Comparison of ENCODE assay signal across 16 mouse cellular contexts in genomic region chr19:43772311-43772710, GRCm38 (mm10). TPM values are rescaled to one million over a fixed set of nuclear protein-coding genes. Genes with fewer than 3 reads are reported as not detected.
"Had no signal": no experiment of that assay in that cellular context is flagged by ENCODE, and none has a peak within 500 bp of the region (broad histone marks: within the 10 kb centered on the region; RNA-seq: fewer than 3 reads in every experiment).

No protein-coding gene starts in this region.

- DNase-seq: retina, postnatal 1 day; right cerebral cortex, adult 18-20 months; right cerebral cortex, postnatal 14 days; right cerebral cortex, postnatal 25 days; right cerebral cortex, postnatal 4 days; spleen, adult 18-20 months; thymus, adult 18-20 months; thymus, adult 2 months; thymus, postnatal 14 days; thymus, postnatal 25 days; thymus, postnatal 36 days; thymus, postnatal 4 days had no signal

- H3K4me2 ChIP-seq: neural tube, embryonic 15.5 days; stomach, embryonic 15.5 days had no signal

- H3K4me3 ChIP-seq: neural tube, embryonic 15.5 days; stomach, embryonic 15.5 days had no signal

- H3K9ac ChIP-seq: neural tube, embryonic 15.5 days; stomach, embryonic 15.5 days had no signal

- H3K27me3 ChIP-seq: neural tube, embryonic 15.5 days; stomach, embryonic 15.5 days had no signal

- H3K27ac ChIP-seq: neural tube, embryonic 15.5 days; stomach, embryonic 15.5 days; stomach, postnatal 0 days had no signal

- H3K9me3 ChIP-seq: neural tube, embryonic 15.5 days; stomach, embryonic 15.5 days had no signal

- H3K36me3 ChIP-seq: stomach, embryonic 15.5 days had no signal

- H3K4me1 ChIP-seq: neural tube, embryonic 15.5 days; stomach, embryonic 15.5 days had no signal

RNA-seq across cellular contexts. Expression of gene Abcc2, which starts 9.7 kb away (rescaled TPM):
- polyA plus RNA-seq: thymus, postnatal 0 days had no signal
